Mouse (Mus musculus): ENCODE data around the gene Ptprk. TPM values are rescaled to one million over a fixed set of nuclear protein-coding genes. Genes with fewer than 3 reads are reported as not detected.

Ptprk gene
- total RNA-seq, 2 experiments from 2014 or later = 82.2 to 85.5 TPM

- Histone ChIP-seq H3K27ac (no peak overlapping the region), H3K4me3 (no peak overlapping the region)
- DNase-seq (ENCODE audit: extremely low spot score in 1 of 2, low spot score in 2 of 2) = no peak
- no peak for TF ChIP-seq CTCF (IDR thresholded peaks at IDR 0.05)
- intact Hi-C loops (cut with DNase I) = no loop called here
Measured at GRCm38 (mm10) chr10:28335232-28335631, 260.6 kb downstream of the Ptprk start.

GRCm38 (mm10) chr10:28338536-28338935 is 263.9 kb downstream of the Ptprk start:
- no peak for TF ChIP-seq CTCF (IDR thresholded peaks at IDR 0.05)
- Histone ChIP-seq H3K4me3 (no peak overlapping the region), H3K27ac (no peak overlapping the region)
- no peak for DNase-seq (ENCODE audit: extremely low spot score in 1 of 2, low spot score in 2 of 2)
- intact Hi-C loops (cut with DNase I) = no loop called here

GRCm38 (mm10) chr10:28345196-28345681 is 270.6 kb downstream of the Ptprk start:
- Histone ChIP-seq H3K27ac (no peak overlapping the region), H3K4me3 (no peak overlapping the region)
- intact Hi-C loops (cut with DNase I) = no loop called here
- DNase-seq (ENCODE audit: extremely low spot score in 1 of 2, low spot score in 2 of 2) = no peak
- TF ChIP-seq CTCF (IDR thresholded peaks at IDR 0.05) = no peak

GRCm38 (mm10) chr10:28365291-28365690 is 290.7 kb downstream of the Ptprk start:
- intact Hi-C loops (cut with DNase I) = no loop called here
- Histone ChIP-seq H3K4me3 (no peak overlapping the region), H3K27ac (no peak overlapping the region)
- DNase-seq (ENCODE audit: extremely low spot score in 1 of 2, low spot score in 2 of 2) = no peak
- TF ChIP-seq CTCF (IDR thresholded peaks at IDR 0.05) = no peak

GRCm38 (mm10) chr10:28366065-28366677 is 291.6 kb downstream of the Ptprk start:
- intact Hi-C loops (cut with DNase I) = no loop called here
- no peak overlapping the region for H3K4me3 ChIP-seq
- H3K27ac ChIP-seq = no peak overlapping the region
- no peak for TF ChIP-seq CTCF (IDR thresholded peaks at IDR 0.05)
- DNase-seq (ENCODE audit: extremely low spot score in 1 of 2, low spot score in 2 of 2) = no peak

- no peak for DNase-seq (ENCODE audit: extremely low spot score in 1 of 2, low spot score in 2 of 2)
- H3K27ac ChIP-seq = no peak overlapping the region
- TF ChIP-seq CTCF (IDR thresholded peaks at IDR 0.05) = no peak
- H3K4me3 ChIP-seq = no peak overlapping the region
- intact Hi-C loops (cut with DNase I) = no loop called here
Measured at GRCm38 (mm10) chr10:28369808-28370207, 295.2 kb downstream of the Ptprk start.

GRCm38 (mm10) chr10:28374874-28375273 is 300.3 kb downstream of the Ptprk start:
- DNase-seq (ENCODE audit: extremely low spot score in 1 of 2, low spot score in 2 of 2) = no peak
- intact Hi-C loops (cut with DNase I) = no loop called here
- TF ChIP-seq CTCF (IDR thresholded peaks at IDR 0.05) = no peak
- Histone ChIP-seq H3K27ac (no peak overlapping the region), H3K4me3 (no peak overlapping the region)

GRCm38 (mm10) chr10:28379752-28380488 is 305.3 kb downstream of the Ptprk start:
- Histone ChIP-seq H3K27ac (no peak overlapping the region), H3K4me3 (no peak overlapping the region)
- DNase-seq (ENCODE audit: extremely low spot score in 1 of 2, low spot score in 2 of 2) = no peak
- TF ChIP-seq CTCF (IDR thresholded peaks at IDR 0.05) = no peak
- intact Hi-C loops (cut with DNase I) = no loop called here

- Histone ChIP-seq H3K27ac (no peak overlapping the region), H3K4me3 (no peak overlapping the region)
- intact Hi-C loops (cut with DNase I) = no loop called here
- no peak for DNase-seq (ENCODE audit: extremely low spot score in 1 of 2, low spot score in 2 of 2)
- TF ChIP-seq CTCF (IDR thresholded peaks at IDR 0.05) = no peak
Measured at GRCm38 (mm10) chr10:28387563-28388222, 313.1 kb downstream of the Ptprk start.

- H3K27ac ChIP-seq = no peak overlapping the region
- no peak overlapping the region for H3K4me3 ChIP-seq
- TF ChIP-seq CTCF (IDR thresholded peaks at IDR 0.05) = no peak
- intact Hi-C loops (cut with DNase I) = no loop called here
- DNase-seq (ENCODE audit: extremely low spot score in 1 of 2, low spot score in 2 of 2) = no peak
Measured at GRCm38 (mm10) chr10:28391168-28391567, 316.5 kb downstream of the Ptprk start.

GRCm38 (mm10) chr10:28395610-28396519 is 321.2 kb downstream of the Ptprk start:
- no peak for DNase-seq (ENCODE audit: extremely low spot score in 1 of 2, low spot score in 2 of 2)
- no peak overlapping the region for H3K4me3 ChIP-seq
- peak overlapping the region; percentile 3; the same call in 1 of the 2 replicates for H3K27ac ChIP-seq
- TF ChIP-seq CTCF (IDR thresholded peaks at IDR 0.05) = no peak
- intact Hi-C loops (cut with DNase I) = no loop called here

All from left cerebral cortex, adult 2 months (tissue).